Mouse (Mus musculus) midbrain, embryonic 11.5 days (tissue): ENCODE measurements around the gene Pramel3. TPM values are rescaled to one million over a fixed set of nuclear protein-coding genes. Genes with fewer than 3 reads are reported as not detected.
"Not testable (repeated sequence)": the region's sequence is repeated elsewhere in the genome, so short reads cannot be mapped to it uniquely, and the experiment has no call there.

Experiments used
- ATAC-seq: fragments of 200-750 bp; cut with Nextera tagmentation; 2 replicates; pipeline ENCODE4 v1.8.0; 2017; ENCODE audit warnings: moderate TSS enrichment, moderate library complexity; ENCODE audit not compliant: low FRiP score
- DNase-seq: peaks from one replicate; pipeline ENCODE4 v3.0.0; 2015; ENCODE audit warnings: low spot score; ENCODE audit errors: missing footprints
- H3K27ac ChIP-seq: fragments of 300-500 bp; sonication (generic); 2 replicates; pipeline ENCODE4 v1.5.1; 2014; ENCODE audit warnings: low read depth, low read length
- H3K27me3 ChIP-seq: fragments of 300-500 bp; sonication (generic); 2 replicates; pipeline ENCODE4 v1.6.1; 2014; ENCODE audit warnings: mild to moderate bottlenecking, low read length, moderate library complexity, mixed read lengths; ENCODE audit not compliant: control insufficient read depth, insufficient read depth
- H3K36me3 ChIP-seq: fragments of 300-500 bp; sonication (generic); 2 replicates; pipeline ENCODE4 v1.6.1; 2014; ENCODE audit warnings: mild to moderate bottlenecking, low read length, moderate library complexity, mixed read lengths; ENCODE audit not compliant: control insufficient read depth, insufficient read depth
- H3K4me1 ChIP-seq: fragments of 300-500 bp; sonication (generic); 2 replicates; pipeline ENCODE4 v1.6.1; 2014; ENCODE audit warnings: low read length; ENCODE audit not compliant: control insufficient read depth, insufficient read depth
- H3K4me2 ChIP-seq: fragments of 300-500 bp; sonication (generic); 2 replicates; pipeline ENCODE4 v1.6.1; 2014; ENCODE audit warnings: mild to moderate bottlenecking, moderate library complexity
- H3K4me3 ChIP-seq: fragments of 300-500 bp; sonication (generic); 2 replicates; pipeline ENCODE4 v1.5.1; 2014; ENCODE audit warnings: low read depth, low read length
- H3K9ac ChIP-seq: fragments of 300-500 bp; sonication (generic); 2 replicates; pipeline ENCODE4 v1.6.1; 2014; ENCODE audit warnings: low read length
- H3K9me3 ChIP-seq: fragments of 300-500 bp; sonication (generic); 2 replicates; pipeline ENCODE4 v1.6.1; 2016; ENCODE audit warnings: low read length; ENCODE audit not compliant: control insufficient read depth
- WGBS: fragments of 180-500 bp; shearing (Covaris S2); extraction: QIAGEN DNeasy Blood & Tissue Kit; methylation state at CpG from one replicate; pipeline ENCODE4 v1.1.7; 2014; 5-methylcytosine and 5-hydroxymethylcytosine counted together
- polyA plus RNA-seq: library from polyadenylated mRNA; unstranded; fragments of >200 nt; fragmentation: Nextera tagmentation; extraction: Ambion mirVana; gene quantifications from 2 replicates; pipeline ENCODE4 v1.2.1, GENCODE M21; 2014

Gene Pramel3
- polyA plus RNA-seq, result not detected in 2 replicates

DNA sequence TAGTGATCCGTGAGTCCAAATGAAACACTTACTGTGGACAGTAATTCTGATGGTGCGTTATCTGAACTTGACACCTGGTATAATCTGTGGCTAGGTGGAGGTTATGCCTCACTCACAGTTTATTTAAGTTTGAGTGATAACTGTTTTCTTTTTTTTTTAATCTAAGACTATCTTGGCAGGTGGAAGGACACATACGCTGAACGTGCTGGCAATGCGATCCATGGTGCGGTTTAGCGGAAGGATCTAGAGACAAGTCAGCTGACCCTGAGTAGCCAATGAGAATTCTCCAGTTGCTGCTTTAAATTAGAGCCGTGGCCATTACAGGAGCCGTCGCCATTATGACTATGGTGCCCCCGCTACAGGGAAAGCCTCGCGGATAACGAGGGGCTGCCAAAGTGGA lies at the start of gene Pramel3:
Gene Pramel3 (plus strand): TSS at position 301 of the 400 bp plus-strand sequence.
- WGBS, result 94% methylated on average over 13 of the region's 14 CpGs
- not testable (repeated sequence) for H3K27me3 ChIP-seq, H3K9me3 ChIP-seq, H3K4me1 ChIP-seq, DNase-seq, H3K27ac ChIP-seq, ATAC-seq, H3K4me2 ChIP-seq, H3K9ac ChIP-seq, H3K36me3 ChIP-seq, H3K4me3 ChIP-seq

DNA sequence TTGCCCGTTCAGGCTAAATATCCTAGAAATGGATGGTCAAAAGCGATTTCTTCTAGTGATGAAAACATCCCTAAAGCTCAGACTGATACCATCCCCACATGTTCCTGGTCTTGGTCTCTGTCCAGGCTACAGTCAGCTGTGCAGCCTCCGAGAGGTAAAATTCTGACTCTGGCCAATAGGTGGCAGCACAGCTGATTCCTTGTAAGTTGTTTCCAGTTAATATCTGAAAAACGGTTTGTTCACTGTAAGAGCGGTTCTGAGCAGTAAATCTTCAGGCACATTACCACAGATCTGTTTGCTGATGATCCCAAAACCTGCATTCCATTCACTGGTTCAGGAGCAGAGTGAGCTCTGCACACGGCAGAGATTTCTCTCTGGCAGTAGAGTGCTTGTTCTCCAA lies 58.6 kb downstream of the Pramel3 start:
- DNase-seq, H3K36me3 ChIP-seq, H3K27ac ChIP-seq, H3K4me3 ChIP-seq, H3K27me3 ChIP-seq, ATAC-seq, H3K4me1 ChIP-seq, H3K4me2 ChIP-seq, H3K9me3 ChIP-seq, H3K9ac ChIP-seq: not testable (repeated sequence)
- 45% methylated on average over 2 of the region's 6 CpGs for WGBS

GRCm38 (mm10) chrX:135361943-135362342 lies 59.8 kb downstream of the Pramel3 start:
- H3K36me3 ChIP-seq, H3K9me3 ChIP-seq, H3K4me1 ChIP-seq, H3K4me2 ChIP-seq, ATAC-seq, H3K27ac ChIP-seq, H3K27me3 ChIP-seq, DNase-seq, H3K9ac ChIP-seq, H3K4me3 ChIP-seq: not testable (repeated sequence)
- WGBS, result no CpG with 5 or more reads among the region's 4 CpGs

Other genes starting within 250 kb of the Pramel3 start
- gene Gm15023, start 124.7 kb upstream of the Pramel3 start, polyA plus RNA-seq, result not detected in 2 replicates
- 0.90 and 1.4 TPM in 2 replicates for gene Tceal6, start 91.6 kb upstream of the Pramel3 start, polyA plus RNA-seq
- gene Gm5128, start 71.0 kb downstream of the Pramel3 start, polyA plus RNA-seq, result not detected in 2 replicates
- not detected in 2 replicates for gene Gm7903, start 131.5 kb downstream of the Pramel3 start, polyA plus RNA-seq
- gene AV320801, start 192.3 kb downstream of the Pramel3 start, polyA plus RNA-seq, result not detected in 2 replicates